In genomic region chr19:45209191-45209590, GRCm38 (mm10) we compare ENCODE assay signal across 26 mouse cellular contexts. TPM values are rescaled to one million over a fixed set of nuclear protein-coding genes. Genes with fewer than 3 reads are reported as not detected.
DNase-seq lines count a peak whose midpoint lies in the region; ATAC-seq and TF ChIP-seq lines count a peak whose summit lies in the region.
"Had no signal": no experiment of that assay in that cellular context is flagged by ENCODE, and none has a peak within 500 bp of the region (broad histone marks: within the 10 kb centered on the region; RNA-seq: fewer than 3 reads in every experiment).

No protein-coding gene starts in this region.

- TF ChIP-seq EP300 in stomach, postnatal 0 days (optimal IDR thresholded peaks at IDR 0.05): no peak

- WGBS in embryonic facial prominence, embryonic 14.5 days: 91% methylated on average over 1 of the region's 1 CpGs
- WGBS in embryonic facial prominence, embryonic 10.5 days: 90% methylated on average over 1 of the region's 1 CpGs
- WGBS in stomach, embryonic 15.5 days: 56% methylated on average over 1 of the region's 1 CpGs
- WGBS in stomach, postnatal 0 days: 92% methylated on average over 1 of the region's 1 CpGs
- 90% methylated on average over 1 of the region's 1 CpGs for WGBS in kidney, embryonic 15.5 days

- no peaks in the 10 kb centered on the region for H3K36me3 ChIP-seq in embryonic facial prominence, embryonic 14.5 days (ENCODE audit: control insufficient read depth, insufficient read depth, low read length)
- H3K36me3 ChIP-seq in embryonic facial prominence, embryonic 10.5 days (replicated peaks): 0 out of 2 replicates have a peak, but pooled peaks cover 4% of the 10 kb centered on the region
- no peaks in the 10 kb centered on the region for H3K36me3 ChIP-seq in stomach, embryonic 15.5 days
- H3K36me3 ChIP-seq in stomach, postnatal 0 days (ENCODE audit: control insufficient read depth, insufficient read depth, low read length): no peaks in the 10 kb centered on the region
- H3K36me3 ChIP-seq in kidney, embryonic 15.5 days: no peaks in the 10 kb centered on the region
- H3K36me3 ChIP-seq: embryonic facial prominence, embryonic 13.5 days; forebrain, embryonic 10.5 days; forebrain, embryonic 12.5 days had no signal

- no peak overlapping the region for H3K9ac ChIP-seq in embryonic facial prominence, embryonic 14.5 days (ENCODE audit: low read depth, low read length)
- H3K9ac ChIP-seq in stomach, embryonic 15.5 days: no peak overlapping the region
- H3K9ac ChIP-seq in stomach, postnatal 0 days (ENCODE audit: low read length): no peak overlapping the region
- no peak overlapping the region for H3K9ac ChIP-seq in kidney, embryonic 15.5 days
- H3K9ac ChIP-seq: embryonic facial prominence, embryonic 13.5 days; forebrain, embryonic 12.5 days had no signal

- H3K4me1 ChIP-seq in embryonic facial prominence, embryonic 14.5 days (ENCODE audit: control insufficient read depth, insufficient read depth, low read length): peaks cover 6% of the 10 kb centered on the region; the same call in 1 of the 2 replicates
- peaks cover 16% of the 10 kb centered on the region for H3K4me1 ChIP-seq in embryonic facial prominence, embryonic 10.5 days
- peaks cover 8% of the 10 kb centered on the region for H3K4me1 ChIP-seq in stomach, embryonic 15.5 days
- H3K4me1 ChIP-seq in stomach, postnatal 0 days (replicated peaks; ENCODE audit: control insufficient read depth, insufficient read depth): no peaks in the 10 kb centered on the region
- peaks cover 14% of the 10 kb centered on the region for H3K4me1 ChIP-seq in kidney, embryonic 15.5 days

- no peaks in the 10 kb centered on the region for H3K9me3 ChIP-seq in embryonic facial prominence, embryonic 14.5 days (ENCODE audit: control insufficient read depth, low read length)
- H3K9me3 ChIP-seq in embryonic facial prominence, embryonic 10.5 days: peaks cover 6% of the 10 kb centered on the region; the same call in 1 of the 2 replicates
- H3K9me3 ChIP-seq in stomach, embryonic 15.5 days: no peaks in the 10 kb centered on the region
- no peaks in the 10 kb centered on the region for H3K9me3 ChIP-seq in stomach, postnatal 0 days (ENCODE audit: control insufficient read depth, low read length)
- H3K9me3 ChIP-seq in kidney, embryonic 15.5 days (replicated peaks): no peaks in the 10 kb centered on the region
- H3K9me3 ChIP-seq: embryonic facial prominence, embryonic 13.5 days; forebrain, embryonic 12.5 days had no signal

- H3K4me2 ChIP-seq in embryonic facial prominence, embryonic 14.5 days (ENCODE audit: low read depth, low read length): no peak overlapping the region
- no peak overlapping the region for H3K4me2 ChIP-seq in stomach, embryonic 15.5 days
- H3K4me2 ChIP-seq in stomach, postnatal 0 days (replicated peaks; ENCODE audit: low read depth): no peak overlapping the region
- H3K4me2 ChIP-seq in kidney, embryonic 15.5 days: no peak overlapping the region
- H3K4me2 ChIP-seq: forebrain, embryonic 12.5 days had no signal

- TF ChIP-seq CTCF in stomach, postnatal 0 days (IDR thresholded peaks at IDR 0.05; ENCODE audit: low read depth): no peak

- DNase-seq in embryonic facial prominence, embryonic 14.5 days (ENCODE audit: low spot score): no peak
- DNase-seq in embryonic facial prominence, embryonic 10.5 days (ENCODE audit: low spot score): no peak
- no peak for DNase-seq in stomach, postnatal 0 days (ENCODE audit: low spot score)
- peak; percentile 72 for DNase-seq in ES-CJ7 (ENCODE audit: low read depth, low spot score)
- peak; percentile 87 for DNase-seq in ZHBTc4 (ENCODE audit: low read depth, low spot score)
- no peak for DNase-seq in thymus, adult 18-20 months
- DNase-seq: adrenal gland, adult 2 months; adrenal gland, postnatal 10 days; adrenal gland, postnatal 25 days; B cell, adult 2 months; cerebellum, adult 11 months; cerebellum, adult 18-20 months; cerebellum, adult 8-10 months; cerebellum, adult 9-11 months; cerebellum, postnatal 25 days had no signal

- no peak for ATAC-seq in embryonic facial prominence, embryonic 14.5 days (ENCODE audit: low read depth)
- ATAC-seq in stomach, embryonic 15.5 days (ENCODE audit: insufficient read depth, low FRiP score, low read depth): no peak
- ATAC-seq in stomach, postnatal 0 days (ENCODE audit: low FRiP score, low TSS enrichment): no peak
- ATAC-seq in kidney, embryonic 15.5 days (replicated peaks; ENCODE audit: low FRiP score): no peak
- ATAC-seq: CD4-positive, CD25-positive, alpha-beta regulatory T cell, adult 4 months; forebrain, embryonic 14.5 days; forebrain, embryonic 16.5 days had no signal

- 0 out of 2 replicates have a peak overlapping the region, but pooled peaks have one; percentile 10 for H3K27ac ChIP-seq in embryonic facial prominence, embryonic 14.5 days (replicated peaks; ENCODE audit: low read depth, low read length)
- no peak overlapping the region for H3K27ac ChIP-seq in embryonic facial prominence, embryonic 10.5 days (replicated peaks)
- 0 out of 2 replicates have a peak overlapping the region, but pooled peaks have one; percentile 16 for H3K27ac ChIP-seq in stomach, embryonic 15.5 days
- H3K27ac ChIP-seq in stomach, postnatal 0 days (replicated peaks): no peak overlapping the region; the same call in 1 of the 2 replicates
- no peak overlapping the region for H3K27ac ChIP-seq in kidney, embryonic 15.5 days
- H3K27ac ChIP-seq: forebrain, embryonic 10.5 days; forebrain, embryonic 12.5 days had no signal

- H3K27me3 ChIP-seq in embryonic facial prominence, embryonic 14.5 days (replicated peaks; ENCODE audit: control insufficient read depth, insufficient read depth, low read length): 0 out of 2 replicates have a peak, but pooled peaks cover 4% of the 10 kb centered on the region
- peaks cover 45% of the 10 kb centered on the region for H3K27me3 ChIP-seq in embryonic facial prominence, embryonic 10.5 days (replicated peaks; ENCODE audit: low read depth, poor library complexity, severe bottlenecking)
- H3K27me3 ChIP-seq in stomach, embryonic 15.5 days (replicated peaks): 0 out of 2 replicates have a peak, but pooled peaks cover 3% of the 10 kb centered on the region
- no peaks in the 10 kb centered on the region for H3K27me3 ChIP-seq in stomach, postnatal 0 days (ENCODE audit: control insufficient read depth, insufficient read depth, low read length)
- H3K27me3 ChIP-seq in kidney, embryonic 15.5 days: peaks cover 9% of the 10 kb centered on the region; the same call in 1 of the 2 replicates

- H3K4me3 ChIP-seq in embryonic facial prominence, embryonic 14.5 days (ENCODE audit: low read depth, low read length): no peak overlapping the region
- no peak overlapping the region for H3K4me3 ChIP-seq in embryonic facial prominence, embryonic 10.5 days
- no peak overlapping the region for H3K4me3 ChIP-seq in stomach, embryonic 15.5 days (replicated peaks)
- H3K4me3 ChIP-seq in stomach, postnatal 0 days (ENCODE audit: low read depth, low read length): no peak overlapping the region
- H3K4me3 ChIP-seq in kidney, embryonic 15.5 days (replicated peaks): no peak overlapping the region
- H3K4me3 ChIP-seq: erythroblast, embryonic 14.5 days; forebrain, embryonic 12.5 days had no signal

RNA-seq across cellular contexts. Expression of gene Lbx1, which starts 26.4 kb away (rescaled TPM):
- 1.6 and 2.0 TPM in 2 replicates for polyA plus RNA-seq in embryonic facial prominence, embryonic 14.5 days (2014; fragmentation: Nextera tagmentation; extraction: Ambion mirVana)
- 0.22 and 0.40 TPM in 2 replicates for polyA plus RNA-seq in embryonic facial prominence, embryonic 10.5 days (2016; fragmentation: Nextera tagmentation; extraction: Ambion mirVana)
- polyA plus RNA-seq in stomach, embryonic 15.5 days (2015; fragmentation: Nextera tagmentation; extraction: Ambion mirVana): 0.05 TPM in 1 of 2 replicates, not detected in the other
- polyA plus RNA-seq in stomach, postnatal 0 days (2015; fragmentation: Nextera tagmentation; extraction: Ambion mirVana): 0.04 TPM in 1 of 2 replicates, not detected in the other
- 0.06 and 0.14 TPM in 2 replicates for polyA plus RNA-seq in kidney, embryonic 15.5 days (2015; fragmentation: Nextera tagmentation; extraction: Ambion mirVana)
- polyA plus RNA-seq: adrenal gland, adult 2 months; CD4-positive, CD25-positive, alpha-beta regulatory T cell, adult 4 months; cortical plate, adult 2 months; erythroblast, embryonic 14.5 days; forebrain, embryonic 10.5 days; forebrain, embryonic 12.5 days; forebrain, embryonic 14.5 days; forebrain, embryonic 16.5 days; frontal cortex, adult 2 months had no signal

RNA-seq across cellular contexts. Expression of gene Tlx1, which starts 58.7 kb away (rescaled TPM):
- polyA plus RNA-seq in embryonic facial prominence, embryonic 14.5 days (2014; fragmentation: Nextera tagmentation; extraction: Ambion mirVana): 1.7 and 1.9 TPM in 2 replicates
- polyA plus RNA-seq in embryonic facial prominence, embryonic 10.5 days (2016; fragmentation: Nextera tagmentation; extraction: Ambion mirVana): 3.1 and 3.3 TPM in 2 replicates
- 5.4 and 6.5 TPM in 2 replicates for polyA plus RNA-seq in stomach, embryonic 15.5 days (2015; fragmentation: Nextera tagmentation; extraction: Ambion mirVana)
- not detected in 2 replicates for polyA plus RNA-seq in stomach, postnatal 0 days (2015; fragmentation: Nextera tagmentation; extraction: Ambion mirVana)
- not detected in 2 replicates for polyA plus RNA-seq in kidney, embryonic 15.5 days (2015; fragmentation: Nextera tagmentation; extraction: Ambion mirVana)
- polyA plus RNA-seq: adrenal gland, adult 2 months; CD4-positive, CD25-positive, alpha-beta regulatory T cell, adult 4 months; cortical plate, adult 2 months; erythroblast, embryonic 14.5 days; forebrain, embryonic 10.5 days; forebrain, embryonic 14.5 days; forebrain, embryonic 16.5 days; frontal cortex, adult 2 months had no signal

Comparison
In these comparisons a context has a peak if more than half of its experiments do, and no peak if none do; other contexts are left out.
1. H3K27ac ChIP-seq: peak in embryonic facial prominence, embryonic 14.5 days (single experiment) and stomach, embryonic 15.5 days (single experiment); none in embryonic facial prominence, embryonic 10.5 days (single experiment), stomach, postnatal 0 days (single experiment) and kidney, embryonic 15.5 days (single experiment).
2. DNase-seq: peak in ES-CJ7 (single experiment) and ZHBTc4 (single experiment); none in embryonic facial prominence, embryonic 14.5 days (single experiment), embryonic facial prominence, embryonic 10.5 days (single experiment), stomach, postnatal 0 days (single experiment) and thymus, adult 18-20 months (0 of 2).